Mouse (Mus musculus): ENCODE measurements at regions not wholly inside any gene's neighbourhood (a gene's known extent, or its start where the extent isn't known, plus 50 kb on each side); places are given as distances from the start of the nearest gene placed in this dataset.

GRCm38 (mm10) chr3:17772886-17773285 lies 175.3 kb upstream of the Cypt12 start:
- no peak for DNase-seq
- intact Hi-C loops (cut with DNase I): no loop called here

- no peak for DNase-seq
- intact Hi-C loops (cut with DNase I): no loop called here
Measured at GRCm38 (mm10) chr3:17779152-17779551, 169.1 kb upstream of the Cypt12 start.

- intact Hi-C loops (cut with DNase I): no loop called here
- no peak for DNase-seq
Measured at GRCm38 (mm10) chr3:17784076-17784475, 164.1 kb upstream of the Cypt12 start.

- DNase-seq: no peak
- intact Hi-C loops (cut with DNase I): no loop called here
Measured at GRCm38 (mm10) chr3:17784587-17784986, 163.6 kb upstream of the Cypt12 start.

- DNase-seq: no peak
- intact Hi-C loops (cut with DNase I): no loop called here
Measured at GRCm38 (mm10) chr3:17785106-17786022, 162.8 kb upstream of the Cypt12 start.

- intact Hi-C loops (cut with DNase I): no loop called here
- no peak for DNase-seq
Measured at GRCm38 (mm10) chr3:17786023-17786720, 162.0 kb upstream of the Cypt12 start.

- DNase-seq: no peak
- intact Hi-C loops (cut with DNase I): no loop called here
Measured at GRCm38 (mm10) chr3:17786721-17787442, 161.3 kb upstream of the Cypt12 start.

- DNase-seq: no peak
- intact Hi-C loops (cut with DNase I): no loop called here
Measured at GRCm38 (mm10) chr3:17787443-17788333, 160.5 kb upstream of the Cypt12 start.

GRCm38 (mm10) chr3:17788334-17788720 lies 159.9 kb upstream of the Cypt12 start:
- intact Hi-C loops (cut with DNase I): no loop called here

GRCm38 (mm10) chr3:17788778-17789299 lies 159.4 kb upstream of the Cypt12 start:
- intact Hi-C loops (cut with DNase I): no loop called here
- no peak for DNase-seq

More at GRCm38 (mm10) chr3:17788334-17788720, 159.9 kb upstream of the Cypt12 start:
- DNase-seq: no peak

GRCm38 (mm10) chr3:17789454-17790196 lies 158.6 kb upstream of the Cypt12 start:
- DNase-seq: no peak
- intact Hi-C loops (cut with DNase I): no loop called here

GRCm38 (mm10) chr3:17790331-17790730 lies 157.9 kb upstream of the Cypt12 start:
- intact Hi-C loops (cut with DNase I): no loop called here

GRCm38 (mm10) chr3:17790816-17791215 lies 157.4 kb upstream of the Cypt12 start:
- intact Hi-C loops (cut with DNase I): no loop called here
- no peak for DNase-seq

More at GRCm38 (mm10) chr3:17790331-17790730, 157.9 kb upstream of the Cypt12 start:
- DNase-seq: no peak

GRCm38 (mm10) chr3:17791381-17792320 lies 156.6 kb upstream of the Cypt12 start:
- intact Hi-C loops (cut with DNase I): no loop called here
- no peak for DNase-seq

GRCm38 (mm10) chr3:17792537-17793039 lies 155.6 kb upstream of the Cypt12 start:
- intact Hi-C loops (cut with DNase I): no loop called here
- DNase-seq: no peak

GRCm38 (mm10) chr3:17793646-17794250 lies 154.5 kb upstream of the Cypt12 start:
- no peak for DNase-seq
- intact Hi-C loops (cut with DNase I): no loop called here

All from gastrocnemius, postnatal 36 days (tissue).